Mouse (Mus musculus) limb, embryonic 11.5 days (tissue): ENCODE measurements around the gene Cuedc1. TPM values are rescaled to one million over a fixed set of nuclear protein-coding genes. Genes with fewer than 3 reads are reported as not detected.

ENCODE experiments used
- ATAC-seq: fragments of 200-750 bp; cut with Nextera tagmentation; 2 replicates; pipeline ENCODE4 v1.8.0; 2017; ENCODE audit warnings: low read depth; ENCODE audit not compliant: insufficient number of reproducible peaks, low FRiP score, low TSS enrichment
- DNase-seq: peaks from one replicate; pipeline ENCODE4 v3.0.0-alpha.2; 2015; ENCODE audit warnings: low spot score
- H3K27ac ChIP-seq: fragments of 300-500 bp; sonication (generic); replicated peaks from 2 replicates; pipeline ENCODE4 v1.5.1; 2014; ENCODE audit warnings: low read depth, mild to moderate bottlenecking, low read length
- H3K27me3 ChIP-seq: fragments of 300-500 bp; sonication (generic); 2 replicates; pipeline ENCODE4 v1.6.1; 2014; ENCODE audit warnings: mild to moderate bottlenecking, low read length, mixed read lengths; ENCODE audit not compliant: control insufficient read depth, insufficient read depth
- H3K36me3 ChIP-seq: fragments of 300-500 bp; sonication (generic); 2 replicates; pipeline ENCODE4 v1.6.1; 2014; ENCODE audit warnings: mild to moderate bottlenecking, low read length, moderate library complexity, mixed read lengths; ENCODE audit not compliant: control insufficient read depth, insufficient read depth
- H3K4me1 ChIP-seq: fragments of 300-500 bp; sonication (generic); 2 replicates; pipeline ENCODE4 v1.6.1; 2014; ENCODE audit warnings: low read length, mixed read lengths; ENCODE audit not compliant: control insufficient read depth, insufficient read depth
- H3K4me2 ChIP-seq: fragments of 300-500 bp; sonication (generic); 2 replicates; pipeline ENCODE4 v1.6.1; 2014; ENCODE audit warnings: low read depth, mild to moderate bottlenecking, moderate library complexity; ENCODE audit not compliant: severe bottlenecking
- H3K4me3 ChIP-seq: fragments of 300-500 bp; sonication (generic); 2 replicates; pipeline ENCODE4 v1.5.1; 2014; ENCODE audit warnings: low read depth, low read length
- H3K9ac ChIP-seq: fragments of 300-500 bp; sonication (generic); 2 replicates; pipeline ENCODE4 v1.6.1; 2014; ENCODE audit warnings: mild to moderate bottlenecking, low read length
- H3K9me3 ChIP-seq: fragments of 300-500 bp; sonication (generic); 2 replicates; pipeline ENCODE4 v1.6.1; 2016; ENCODE audit warnings: low read length; ENCODE audit not compliant: control insufficient read depth
- WGBS: fragments of 180-500 bp; shearing (Covaris S2); extraction: QIAGEN DNeasy Blood & Tissue Kit; methylation state at CpG from one replicate; pipeline ENCODE4 v1.1.7; 2014; 5-methylcytosine and 5-hydroxymethylcytosine counted together
- polyA plus RNA-seq: library from polyadenylated mRNA; unstranded; fragments of >200 nt; fragmentation: Nextera tagmentation; extraction: Ambion mirVana; gene quantifications from 2 replicates; pipeline ENCODE4 v1.2.1, GENCODE M21; 2014

The Cuedc1 gene
- polyA plus RNA-seq, 1 experiment from 2014 or later = 14.3 TPM

GRCm38 (mm10) chr11:88071113-88071512 is 26.7 kb upstream of the Cuedc1 start:
- no peak for DNase-seq
- Histone ChIP-seq H3K27ac (no peak overlapping the region), H3K4me2 (no peak overlapping the region), H3K36me3 (peaks cover 9% of the 10 kb centered on the region; the same call in 1 of the 2 replicates), H3K9me3 (no peaks in the 10 kb centered on the region), H3K4me3 (no peak overlapping the region), H3K27me3 (no peaks in the 10 kb centered on the region), H3K4me1 (peaks cover 14% of the 10 kb centered on the region), H3K9ac (no peak overlapping the region)
- ATAC-seq = no peak
- 59% methylated on average over 5 of the region's 5 CpGs for WGBS

- Histone ChIP-seq H3K27me3 (no peaks in the 10 kb centered on the region), H3K4me3 (no peak overlapping the region), H3K4me1 (peaks cover 12% of the 10 kb centered on the region), H3K9me3 (no peaks in the 10 kb centered on the region), H3K36me3 (peaks cover 15% of the 10 kb centered on the region), H3K27ac (no peak overlapping the region), H3K4me2 (no peak overlapping the region), H3K9ac (no peak overlapping the region)
- DNase-seq (no peak), ATAC-seq (no peak)
- 89% methylated on average over 14 of the region's 14 CpGs for WGBS
Observed at GRCm38 (mm10) chr11:88073343-88073875, 24.4 kb upstream of the Cuedc1 start.

- no peak overlapping the region for H3K4me3 ChIP-seq
- no peak for ATAC-seq
- H3K27ac ChIP-seq = no peak overlapping the region
- H3K9me3 ChIP-seq = no peaks in the 10 kb centered on the region
- H3K9ac ChIP-seq = no peak overlapping the region
- DNase-seq = no peak
- peaks cover 6% of the 10 kb centered on the region for H3K4me1 ChIP-seq
- 95% methylated on average over 1 of the region's 1 CpGs for WGBS
- H3K36me3 ChIP-seq = peaks cover 20% of the 10 kb centered on the region
- no peak overlapping the region for H3K4me2 ChIP-seq
- H3K27me3 ChIP-seq = no peaks in the 10 kb centered on the region
Observed at GRCm38 (mm10) chr11:88075701-88076100, 22.2 kb upstream of the Cuedc1 start.

- Histone ChIP-seq H3K4me1 (peaks cover 6% of the 10 kb centered on the region), H3K27ac (no peak overlapping the region), H3K27me3 (no peaks in the 10 kb centered on the region), H3K9ac (no peak overlapping the region), H3K9me3 (no peaks in the 10 kb centered on the region), H3K36me3 (peaks cover 24% of the 10 kb centered on the region), H3K4me2 (no peak overlapping the region), H3K4me3 (no peak overlapping the region)
- WGBS = 91% methylated on average over 1 of the region's 1 CpGs
- ATAC-seq (no peak), DNase-seq (no peak)
Observed at GRCm38 (mm10) chr11:88076394-88076793, 21.5 kb upstream of the Cuedc1 start.

GRCm38 (mm10) chr11:88083699-88084098 is 14.2 kb upstream of the Cuedc1 start:
- Histone ChIP-seq H3K27me3 (no peaks in the 10 kb centered on the region), H3K4me1 (peaks cover 4% of the 10 kb centered on the region), H3K27ac (no peak overlapping the region), H3K4me2 (no peak overlapping the region), H3K4me3 (no peak overlapping the region), H3K36me3 (peaks cover 9% of the 10 kb centered on the region), H3K9me3 (no peaks in the 10 kb centered on the region), H3K9ac (no peak overlapping the region)
- no peak for DNase-seq
- 76% methylated on average over 6 of the region's 6 CpGs for WGBS
- no peak for ATAC-seq

DNA sequence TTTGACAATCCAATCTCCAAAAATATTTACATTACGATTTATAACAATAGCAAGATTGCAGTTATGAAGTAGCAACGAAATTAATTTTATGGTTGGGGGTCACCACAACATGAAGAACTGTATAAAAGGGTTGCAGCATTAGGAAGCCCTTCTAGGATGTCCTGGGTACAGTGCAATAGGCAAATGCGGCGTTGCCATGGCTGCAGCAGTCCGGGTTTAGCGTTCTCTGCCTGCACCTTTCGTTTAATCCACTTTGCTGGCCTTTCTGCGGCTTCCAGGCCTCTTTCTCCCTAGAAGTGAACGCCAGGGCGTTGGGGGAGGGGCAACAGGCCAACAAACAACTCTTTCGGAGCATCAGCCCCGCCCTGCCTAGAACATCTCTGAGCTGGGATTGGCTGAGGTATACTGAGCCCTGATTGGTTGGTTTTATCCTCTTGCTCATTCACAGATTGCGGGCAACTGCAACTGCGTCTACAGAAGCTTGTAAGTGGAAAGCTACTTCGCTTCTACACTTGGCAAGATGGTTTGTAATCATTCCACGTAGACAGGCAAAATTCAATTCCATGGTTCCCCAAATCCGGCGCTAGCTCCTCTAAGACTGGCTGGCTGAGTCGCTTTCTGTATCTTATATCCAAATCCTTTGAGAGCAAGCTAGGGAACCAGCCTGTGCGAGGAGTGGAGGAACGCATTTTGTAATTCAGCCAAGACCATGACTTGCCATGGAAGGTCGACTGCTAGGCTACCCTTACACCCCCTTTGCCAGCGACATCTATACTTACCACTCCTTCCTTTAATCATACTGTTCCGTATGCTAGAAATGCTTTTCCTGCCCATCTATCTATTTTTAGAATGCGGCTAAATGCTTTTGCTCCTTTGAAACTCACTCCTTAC is 10.9 kb upstream of the Cuedc1 start:
- Histone ChIP-seq H3K27me3 (no peaks in the 10 kb centered on the region), H3K9me3 (no peaks in the 10 kb centered on the region), H3K9ac (peak overlapping the region; percentile 39; the same call in 1 of the 2 replicates), H3K4me1 (peaks cover 4% of the 10 kb centered on the region), H3K36me3 (no peaks in the 10 kb centered on the region), H3K4me2 (peak overlapping the region; percentile 57), H3K27ac (peak overlapping the region; percentile 32; the same call in 1 of the 2 replicates), H3K4me3 (peak overlapping the region; percentile 11; the same call in 1 of the 2 replicates)
- ATAC-seq (peak; percentile 93), DNase-seq (peak; percentile 95)
- 9% methylated on average over 25 of the region's 25 CpGs for WGBS

DNA sequence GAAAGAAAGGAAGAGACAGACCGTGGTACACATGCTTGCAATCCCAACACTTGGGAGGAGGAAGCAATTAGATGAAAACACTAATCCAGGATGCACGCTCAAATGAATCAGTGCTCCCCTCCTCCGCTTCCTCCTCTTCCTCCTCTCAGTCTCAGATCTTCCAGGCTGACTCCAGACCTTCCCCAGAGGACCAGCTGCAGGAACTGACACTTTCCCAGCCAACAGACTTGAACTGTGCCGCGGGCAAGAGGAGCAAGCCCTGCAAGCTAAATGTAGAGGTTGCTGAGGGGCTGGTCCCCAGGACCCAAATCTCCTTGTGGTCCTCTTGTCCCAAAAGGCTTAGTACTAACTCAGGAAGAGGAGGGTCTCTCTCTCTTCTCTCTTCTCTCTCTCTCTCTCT is 8.7 kb upstream of the Cuedc1 start:
- H3K9ac ChIP-seq = no peak overlapping the region
- H3K4me2 ChIP-seq = no peak overlapping the region
- H3K4me3 ChIP-seq = no peak overlapping the region
- 60% methylated on average over 5 of the region's 5 CpGs for WGBS
- H3K27me3 ChIP-seq = no peaks in the 10 kb centered on the region
- no peak overlapping the region for H3K27ac ChIP-seq
- peaks cover 4% of the 10 kb centered on the region for H3K4me1 ChIP-seq
- no peak for ATAC-seq
- no peaks in the 10 kb centered on the region for H3K9me3 ChIP-seq
- DNase-seq = no peak
- no peaks in the 10 kb centered on the region for H3K36me3 ChIP-seq

GRCm38 (mm10) chr11:88090293-88090692 is 7.6 kb upstream of the Cuedc1 start:
- Histone ChIP-seq H3K9ac (no peak overlapping the region), H3K27ac (no peak overlapping the region), H3K36me3 (no peaks in the 10 kb centered on the region), H3K4me1 (peaks cover 4% of the 10 kb centered on the region), H3K27me3 (no peaks in the 10 kb centered on the region), H3K4me2 (no peak overlapping the region), H3K9me3 (no peaks in the 10 kb centered on the region), H3K4me3 (no peak overlapping the region)
- ATAC-seq (no peak), DNase-seq (no peak)
- WGBS = 90% methylated on average over 5 of the region's 5 CpGs
